Mouse (Mus musculus): ENCODE measurements around the gene Prss12.

The Prss12 gene

DNA sequence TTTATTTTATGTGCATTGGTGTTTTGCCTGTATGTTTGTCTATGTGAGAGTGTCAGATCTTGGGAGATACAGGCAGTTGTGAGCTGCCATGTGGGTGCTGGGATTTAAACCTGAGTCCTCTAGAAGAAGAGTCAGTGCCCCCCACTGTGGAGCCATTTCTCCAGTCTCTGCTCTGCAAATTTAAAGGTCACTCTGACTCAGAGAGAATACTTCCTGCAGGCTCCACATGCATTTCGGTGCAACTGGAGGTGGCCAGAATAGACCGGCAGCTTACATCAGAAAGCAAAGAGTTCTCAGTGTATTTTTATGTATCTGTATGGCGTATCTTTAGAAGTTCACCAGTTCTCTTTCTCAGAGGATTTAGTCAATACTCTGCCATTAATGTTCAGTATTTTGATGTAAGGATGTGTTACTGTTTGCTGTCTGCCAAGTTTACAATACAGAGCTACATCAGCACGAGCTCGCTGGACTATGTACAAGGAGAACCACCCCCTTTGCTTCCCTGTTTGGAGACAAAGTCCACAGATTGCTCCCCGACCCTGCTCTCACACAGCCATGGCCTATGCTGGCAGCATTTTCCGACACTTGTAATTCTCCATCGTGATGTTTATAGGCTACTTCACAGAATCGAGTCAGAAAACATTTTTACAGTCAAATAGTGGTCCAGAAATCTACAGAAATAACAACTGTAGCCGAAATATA is 81.2 kb downstream of the Prss12 start:
- DNase-seq (ENCODE audit: low spot score in 2 of 2) = no peak

DNA sequence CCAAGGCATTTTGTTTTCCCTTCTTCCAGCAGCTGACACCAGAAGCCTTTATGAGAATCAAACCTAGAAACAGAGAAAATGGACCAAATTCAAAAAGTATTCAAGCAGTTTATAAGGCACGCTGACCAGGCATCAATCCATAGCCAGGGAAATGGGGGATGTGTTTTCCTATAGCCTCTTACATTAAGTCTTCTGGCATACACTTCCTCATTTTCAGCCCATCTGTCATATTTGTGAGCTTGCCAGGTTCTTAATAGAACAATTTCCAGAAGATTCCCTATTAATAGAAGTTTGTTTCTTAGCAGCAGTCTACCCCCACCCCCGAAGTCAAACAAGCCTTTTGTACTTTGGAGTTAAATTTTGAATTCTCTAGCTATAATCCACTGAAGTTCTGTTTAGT is 84.4 kb downstream of the Prss12 start:
- DNase-seq (ENCODE audit: low spot score in 2 of 2) = no peak

DNA sequence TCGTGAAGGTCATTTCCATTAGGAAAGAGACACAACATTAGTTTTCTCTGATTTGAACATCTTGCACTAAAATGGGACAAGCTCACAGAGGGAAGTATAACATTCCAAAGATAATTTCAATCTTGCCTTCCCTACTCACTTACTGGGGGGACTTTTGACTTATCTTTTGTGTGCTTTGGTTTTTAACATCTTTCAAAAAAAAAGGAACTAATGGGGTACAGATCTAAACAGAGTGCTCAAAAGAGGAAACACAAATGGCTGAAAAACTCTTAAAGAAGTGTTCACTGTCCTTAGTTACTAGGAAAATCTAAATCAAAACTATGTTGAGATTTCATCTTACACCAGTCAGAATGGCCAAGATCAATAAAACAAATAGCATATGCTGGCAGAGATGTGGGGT is 90.6 kb downstream of the Prss12 start:
- DNase-seq (ENCODE audit: low spot score in 2 of 2) = no peak

DNA sequence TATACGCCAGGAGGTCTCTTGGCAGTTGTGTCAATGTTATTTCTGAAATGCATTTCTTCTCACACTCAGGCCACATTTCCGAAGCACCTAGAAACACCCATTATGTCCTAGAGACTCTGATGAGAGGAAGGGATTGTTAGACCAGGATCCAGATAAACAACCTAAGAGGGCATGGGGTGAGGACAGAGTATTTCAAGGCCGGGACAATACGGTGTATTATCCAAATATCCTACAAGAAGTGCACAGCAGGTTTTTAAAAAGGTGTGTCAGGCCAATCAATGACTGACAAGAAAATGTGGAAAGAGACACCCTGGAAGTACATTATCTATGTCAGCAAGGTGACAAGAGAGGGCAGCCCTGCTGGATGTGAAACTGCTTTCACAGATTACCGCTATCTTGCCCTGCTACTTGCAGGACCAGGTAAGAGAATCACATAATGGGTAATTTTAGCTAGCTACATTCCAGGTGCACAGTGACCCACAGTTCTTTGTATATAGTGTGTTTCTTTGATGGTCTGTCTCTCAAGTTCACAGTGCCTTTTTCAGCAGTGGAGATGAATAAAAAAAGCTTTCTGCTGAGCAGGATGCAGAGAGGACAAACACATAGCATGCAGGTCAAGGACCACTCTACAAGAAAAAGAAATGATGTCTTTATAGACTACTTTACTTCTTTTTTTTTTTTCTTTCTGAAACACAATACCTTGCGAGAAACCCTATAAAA is 97.0 kb downstream of the Prss12 start:
- DNase-seq (ENCODE audit: low spot score in 2 of 2) = no peak

DNA sequence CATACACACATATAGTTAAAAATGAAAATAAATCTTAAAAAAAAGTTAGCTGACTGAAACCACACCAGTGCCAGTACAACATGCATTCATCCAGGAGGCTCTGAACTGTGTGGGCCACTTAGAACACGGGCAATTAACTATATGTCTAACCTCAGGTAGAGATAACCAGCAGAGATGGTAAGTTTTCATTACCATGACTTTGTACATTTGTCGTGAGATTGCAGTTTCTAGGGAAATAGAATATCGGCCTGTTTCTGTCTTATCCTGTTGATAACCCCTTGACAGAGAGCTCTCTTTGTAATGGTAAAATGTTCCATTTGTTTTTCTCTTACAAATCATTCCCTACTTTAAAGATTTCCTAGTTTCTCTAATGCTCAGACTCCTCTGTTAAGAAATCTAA is 103.8 kb downstream of the Prss12 start:
- DNase-seq (ENCODE audit: low spot score in 2 of 2) = no peak

DNA sequence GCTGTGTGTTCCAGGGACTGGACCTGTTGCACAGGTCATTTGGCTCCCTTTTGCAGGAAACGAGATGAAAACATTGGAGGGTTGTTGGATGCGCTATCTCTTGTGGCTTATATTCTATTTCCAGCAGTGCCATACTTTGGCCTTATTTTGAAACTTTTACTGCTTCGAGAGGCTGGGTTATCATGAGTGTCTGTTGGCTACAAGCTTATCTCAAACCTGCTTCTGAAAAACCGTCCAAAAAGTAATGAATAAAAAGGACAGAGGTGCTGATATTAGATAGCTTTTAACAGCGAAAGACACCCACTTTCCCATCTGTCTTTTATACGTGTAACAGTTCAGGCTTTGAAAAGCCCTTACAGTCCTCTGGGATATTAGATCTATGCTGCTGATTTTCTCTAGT is 107.2 kb downstream of the Prss12 start:
- no peak for DNase-seq (ENCODE audit: low spot score in 2 of 2)

DNA sequence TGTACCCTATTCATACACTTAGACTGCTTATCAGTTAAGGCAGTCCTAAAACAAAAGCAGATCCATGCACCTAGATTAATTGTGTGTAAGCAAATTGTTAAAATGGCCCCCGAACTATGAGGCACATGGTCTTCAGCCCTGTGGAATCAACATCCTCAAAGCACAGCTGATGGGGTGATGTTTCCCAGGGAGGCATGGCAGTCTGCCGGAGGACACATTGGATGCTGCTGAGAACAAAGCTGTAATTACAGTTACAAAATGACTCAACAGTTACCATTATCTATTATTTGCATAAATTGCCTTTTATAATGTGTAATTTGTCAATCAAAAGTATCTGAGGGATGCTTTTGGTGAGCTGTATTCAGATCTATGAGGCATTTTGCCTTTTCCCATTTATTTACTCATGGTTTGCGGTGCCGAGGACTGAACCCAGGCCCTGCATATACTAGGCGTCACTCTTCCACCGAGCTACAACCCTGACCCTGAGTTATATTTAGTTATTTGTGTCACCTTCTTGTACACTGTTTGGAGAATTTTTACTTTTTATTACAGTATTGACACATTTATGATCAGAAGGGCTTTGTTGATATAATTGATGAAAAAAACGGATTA is 108.6 kb downstream of the Prss12 start:
- DNase-seq (ENCODE audit: low spot score in 2 of 2) = no peak

Measured in natural killer cell, adult 2 months (primary cell).